Mouse (Mus musculus): ENCODE data around the gene Amotl2. TPM values are rescaled to one million over a fixed set of nuclear protein-coding genes. Genes with fewer than 3 reads are reported as not detected.

Gene Amotl2
- polyA plus RNA-seq, 1 experiment from 2014 or later, result 76.7 TPM

- no peak for DNase-seq (ENCODE audit: low spot score)
- H3K4me3 ChIP-seq (ENCODE audit: low read depth, low read length), result peak overlapping the region; percentile 84
- no peak overlapping the region for H3K27ac ChIP-seq (ENCODE audit: low read depth, low read length)
- no peaks in the 10 kb centered on the region for H3K9me3 ChIP-seq (ENCODE audit: control insufficient read depth, low read length)
- H3K9ac ChIP-seq (ENCODE audit: low read length), result peak overlapping the region; percentile 1
- 52% methylated on average over 9 of the region's 9 CpGs for WGBS
- peaks cover 32% of the 10 kb centered on the region for H3K36me3 ChIP-seq (ENCODE audit: control insufficient read depth, insufficient read depth, low read length)
- peaks cover 71% of the 10 kb centered on the region for H3K4me1 ChIP-seq (ENCODE audit: control insufficient read depth, insufficient read depth, low read length)
- H3K27me3 ChIP-seq (ENCODE audit: control insufficient read depth, insufficient read depth, low read length), result no peaks in the 10 kb centered on the region
- ATAC-seq (ENCODE audit: insufficient read depth, low FRiP score, low TSS enrichment), result no peak
- peak overlapping the region; percentile 56 for H3K4me2 ChIP-seq (ENCODE audit: low read depth)
These were observed 5.6 kb downstream of the Amotl2 start for GRCm38 (mm10) chr9:102722071-102722561.

GRCm38 (mm10) chr9:102722750-102723149, 6.3 kb downstream of the Amotl2 start:
- Histone ChIP-seq H3K4me1 (ENCODE audit: control insufficient read depth, insufficient read depth, low read length) (peaks cover 72% of the 10 kb centered on the region), H3K27me3 (ENCODE audit: control insufficient read depth, insufficient read depth, low read length) (no peaks in the 10 kb centered on the region), H3K27ac (ENCODE audit: low read depth, low read length) (no peak overlapping the region), H3K4me2 (ENCODE audit: low read depth) (peak overlapping the region; percentile 56), H3K9me3 (ENCODE audit: control insufficient read depth, low read length) (no peaks in the 10 kb centered on the region), H3K4me3 (ENCODE audit: low read depth, low read length) (peak overlapping the region; percentile 84; the same call in 1 of the 2 replicates), H3K36me3 (ENCODE audit: control insufficient read depth, insufficient read depth, low read length) (peaks cover 33% of the 10 kb centered on the region), H3K9ac (ENCODE audit: low read length) (no peak overlapping the region; the same call in 1 of the 2 replicates)
- DNase-seq (ENCODE audit: low spot score), result no peak
- 89% methylated on average over 4 of the region's 4 CpGs for WGBS
- ATAC-seq (ENCODE audit: insufficient read depth, low FRiP score, low TSS enrichment), result no peak

DNA sequence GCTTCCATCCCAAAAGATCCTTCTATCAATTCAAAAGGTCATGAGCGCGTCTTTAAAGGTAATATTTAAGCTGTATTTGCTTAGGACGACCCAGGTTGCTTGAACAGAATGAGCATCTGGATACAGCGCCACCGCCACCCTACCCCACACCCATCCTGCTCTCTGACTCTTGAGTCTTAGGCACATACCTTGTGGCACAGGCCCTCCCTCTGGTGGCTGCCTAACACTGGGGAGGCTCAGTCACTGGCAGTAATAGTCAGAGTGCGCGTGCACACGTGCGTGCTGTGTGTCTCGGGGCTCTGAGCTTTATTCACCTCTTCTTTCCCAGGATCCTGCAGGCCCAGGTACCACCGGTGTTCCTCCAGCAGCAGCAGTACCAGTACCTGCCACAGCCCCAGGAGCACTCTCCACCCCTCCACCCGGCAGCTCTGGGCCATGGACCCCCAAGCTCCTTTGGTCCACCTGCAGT, 6.8 kb downstream of the Amotl2 start:
- Histone ChIP-seq H3K36me3 (ENCODE audit: control insufficient read depth, insufficient read depth, low read length) (peaks cover 36% of the 10 kb centered on the region), H3K9me3 (ENCODE audit: control insufficient read depth, low read length) (no peaks in the 10 kb centered on the region), H3K9ac (ENCODE audit: low read length) (no peak overlapping the region), H3K27ac (ENCODE audit: low read depth, low read length) (peak overlapping the region; percentile 70), H3K4me3 (ENCODE audit: low read depth, low read length) (no peak overlapping the region), H3K27me3 (ENCODE audit: control insufficient read depth, insufficient read depth, low read length) (no peaks in the 10 kb centered on the region), H3K4me1 (ENCODE audit: control insufficient read depth, insufficient read depth, low read length) (peaks cover 72% of the 10 kb centered on the region), H3K4me2 (ENCODE audit: low read depth) (peak overlapping the region; percentile 56; the same call in 1 of the 2 replicates)
- no peak for DNase-seq (ENCODE audit: low spot score)
- ATAC-seq (ENCODE audit: insufficient read depth, low FRiP score, low TSS enrichment), result no peak
- WGBS, result 87% methylated on average over 12 of the region's 12 CpGs

- peaks cover 43% of the 10 kb centered on the region for H3K36me3 ChIP-seq (ENCODE audit: control insufficient read depth, insufficient read depth, low read length)
- no peak overlapping the region for H3K4me3 ChIP-seq (ENCODE audit: low read depth, low read length)
- no peaks in the 10 kb centered on the region for H3K9me3 ChIP-seq (ENCODE audit: control insufficient read depth, low read length)
- H3K4me2 ChIP-seq (ENCODE audit: low read depth), result no peak overlapping the region
- no peaks in the 10 kb centered on the region for H3K27me3 ChIP-seq (ENCODE audit: control insufficient read depth, insufficient read depth, low read length)
- H3K27ac ChIP-seq (ENCODE audit: low read depth, low read length), result peak overlapping the region; percentile 70
- no peak overlapping the region for H3K9ac ChIP-seq (ENCODE audit: low read length)
- peak; percentile 84 for ATAC-seq (ENCODE audit: insufficient read depth, low FRiP score, low TSS enrichment)
- 21% methylated on average over 4 of the region's 4 CpGs for WGBS
- H3K4me1 ChIP-seq (ENCODE audit: control insufficient read depth, insufficient read depth, low read length), result peaks cover 72% of the 10 kb centered on the region
- DNase-seq (ENCODE audit: low spot score), result peak; percentile 63
These were observed 7.6 kb downstream of the Amotl2 start for GRCm38 (mm10) chr9:102723990-102724461.

GRCm38 (mm10) chr9:102724942-102725341, 8.5 kb downstream of the Amotl2 start:
- Histone ChIP-seq H3K9me3 (ENCODE audit: control insufficient read depth, low read length) (no peaks in the 10 kb centered on the region), H3K4me2 (ENCODE audit: low read depth) (peak overlapping the region; percentile 3; the same call in 1 of the 2 replicates), H3K4me3 (ENCODE audit: low read depth, low read length) (no peak overlapping the region), H3K27me3 (ENCODE audit: control insufficient read depth, insufficient read depth, low read length) (no peaks in the 10 kb centered on the region), H3K4me1 (ENCODE audit: control insufficient read depth, insufficient read depth, low read length) (peaks cover 70% of the 10 kb centered on the region), H3K36me3 (ENCODE audit: control insufficient read depth, insufficient read depth, low read length) (peaks cover 49% of the 10 kb centered on the region), H3K27ac (ENCODE audit: low read depth, low read length) (0 out of 2 replicates have a peak overlapping the region, but pooled peaks have one; percentile 21), H3K9ac (ENCODE audit: low read length) (no peak overlapping the region)
- DNase-seq (ENCODE audit: low spot score) (no peak), ATAC-seq (ENCODE audit: insufficient read depth, low FRiP score, low TSS enrichment) (no peak)
- 77% methylated on average over 7 of the region's 7 CpGs for WGBS

GRCm38 (mm10) chr9:102725958-102726654, 9.6 kb downstream of the Amotl2 start:
- DNase-seq (ENCODE audit: low spot score), result peak; percentile 89
- 3% methylated on average over 12 of the region's 22 CpGs for WGBS
- Histone ChIP-seq H3K27me3 (ENCODE audit: control insufficient read depth, insufficient read depth, low read length) (no peaks in the 10 kb centered on the region), H3K4me3 (ENCODE audit: low read depth, low read length) (peak overlapping the region; percentile 15; the same call in 1 of the 2 replicates), H3K27ac (ENCODE audit: low read depth, low read length) (peak overlapping the region; percentile 64), H3K9me3 (ENCODE audit: control insufficient read depth, low read length) (no peaks in the 10 kb centered on the region), H3K4me1 (ENCODE audit: control insufficient read depth, insufficient read depth, low read length) (peaks cover 58% of the 10 kb centered on the region), H3K36me3 (ENCODE audit: control insufficient read depth, insufficient read depth, low read length) (peaks cover 51% of the 10 kb centered on the region), H3K9ac (ENCODE audit: low read length) (peak overlapping the region; percentile 27), H3K4me2 (ENCODE audit: low read depth) (peak overlapping the region; percentile 35)
- peak; percentile 62 for ATAC-seq (ENCODE audit: insufficient read depth, low FRiP score, low TSS enrichment)

DNA sequence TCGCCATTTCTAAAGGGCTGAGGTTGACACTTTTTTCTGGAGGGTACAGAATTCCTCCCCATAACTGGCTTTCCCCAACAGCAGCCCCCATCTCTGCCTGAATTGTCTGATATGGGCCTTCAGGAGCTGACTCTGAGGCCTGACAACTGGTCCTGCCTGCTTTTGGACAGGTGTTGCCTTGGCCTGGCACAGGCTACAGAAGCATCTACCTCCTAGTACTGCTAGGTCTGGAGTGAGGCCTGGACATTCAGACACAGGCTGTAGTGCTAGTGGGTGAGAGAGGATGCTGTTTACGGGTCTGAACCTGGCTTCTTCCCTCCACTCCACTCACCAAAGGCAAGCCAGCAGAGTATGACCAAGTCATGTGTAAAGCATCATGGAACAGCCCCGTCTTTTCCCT, 10.3 kb downstream of the Amotl2 start:
- no peak for ATAC-seq (ENCODE audit: insufficient read depth, low FRiP score, low TSS enrichment)
- Histone ChIP-seq H3K27ac (ENCODE audit: low read depth, low read length) (peak overlapping the region; percentile 64), H3K9ac (ENCODE audit: low read length) (no peak overlapping the region), H3K27me3 (ENCODE audit: control insufficient read depth, insufficient read depth, low read length) (no peaks in the 10 kb centered on the region), H3K9me3 (ENCODE audit: control insufficient read depth, low read length) (no peaks in the 10 kb centered on the region), H3K4me2 (ENCODE audit: low read depth) (no peak overlapping the region; the same call in 1 of the 2 replicates), H3K4me1 (ENCODE audit: control insufficient read depth, insufficient read depth, low read length) (peaks cover 53% of the 10 kb centered on the region), H3K4me3 (ENCODE audit: low read depth, low read length) (no peak overlapping the region), H3K36me3 (ENCODE audit: control insufficient read depth, insufficient read depth, low read length) (peaks cover 54% of the 10 kb centered on the region)
- no peak for DNase-seq (ENCODE audit: low spot score)
- WGBS, result 60% methylated on average over 3 of the region's 3 CpGs

GRCm38 (mm10) chr9:102727662-102728468, 11.4 kb downstream of the Amotl2 start:
- Histone ChIP-seq H3K9me3 (ENCODE audit: control insufficient read depth, low read length) (no peaks in the 10 kb centered on the region), H3K27ac (ENCODE audit: low read depth, low read length) (no peak overlapping the region), H3K27me3 (ENCODE audit: control insufficient read depth, insufficient read depth, low read length) (no peaks in the 10 kb centered on the region), H3K9ac (ENCODE audit: low read length) (no peak overlapping the region), H3K36me3 (ENCODE audit: control insufficient read depth, insufficient read depth, low read length) (peaks cover 57% of the 10 kb centered on the region), H3K4me3 (ENCODE audit: low read depth, low read length) (no peak overlapping the region), H3K4me2 (ENCODE audit: low read depth) (no peak overlapping the region), H3K4me1 (ENCODE audit: control insufficient read depth, insufficient read depth, low read length) (peaks cover 42% of the 10 kb centered on the region)
- WGBS, result 81% methylated on average over 25 of the region's 25 CpGs
- ATAC-seq (ENCODE audit: insufficient read depth, low FRiP score, low TSS enrichment), result no peak
- no peak for DNase-seq (ENCODE audit: low spot score)

Data from neural tube, embryonic 11.5 days (tissue).